Mouse (Mus musculus): Measurements from ENCODE around the gene Itga11. TPM values are rescaled to one million over a fixed set of nuclear protein-coding genes. Genes with fewer than 3 reads are reported as not detected.

Itga11 gene
- polyA plus RNA-seq, 1 experiment from 2014 or later = 0.29 TPM

DNA sequence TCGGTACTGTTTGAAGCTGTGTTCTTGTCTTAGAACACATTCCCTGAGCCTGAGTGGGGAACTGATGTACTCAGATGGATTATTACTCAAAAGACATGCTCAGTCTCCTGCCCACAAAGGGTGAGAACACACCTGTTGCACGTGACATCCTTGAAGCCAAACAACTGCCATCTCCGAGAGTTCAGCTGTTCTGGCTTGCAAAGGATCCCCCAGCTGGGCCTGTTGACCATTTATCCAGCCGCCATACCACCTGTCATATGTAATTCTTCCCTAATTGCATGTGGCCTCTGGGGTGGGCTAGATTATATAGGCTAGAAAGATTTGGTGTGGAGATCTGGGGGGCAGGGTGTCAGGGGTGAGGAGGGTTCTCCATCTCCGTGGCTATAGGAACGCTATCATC is 143.2 kb downstream of the Itga11 start:
- DNase-seq (ENCODE audit: low spot score) = no peak
- TF ChIP-seq EP300 (optimal IDR thresholded peaks at IDR 0.05) = no peak
- TF ChIP-seq CTCF (IDR thresholded peaks at IDR 0.05; ENCODE audit: low read depth) = no peak
- H3K4me1 ChIP-seq (replicated peaks; ENCODE audit: control insufficient read depth, insufficient read depth) = no peaks in the 10 kb centered on the region; the same call in 1 of the 2 replicates
- H3K4me3 ChIP-seq (ENCODE audit: low read depth, low read length) = no peak overlapping the region
- H3K9ac ChIP-seq (ENCODE audit: low read length) = no peak overlapping the region
- 62% methylated on average over 6 of the region's 6 CpGs for WGBS
- H3K27ac ChIP-seq (replicated peaks) = no peak overlapping the region
- H3K27me3 ChIP-seq (ENCODE audit: control insufficient read depth, insufficient read depth, low read length) = no peaks in the 10 kb centered on the region
- no peak overlapping the region for H3K4me2 ChIP-seq (replicated peaks; ENCODE audit: low read depth)
- no peaks in the 10 kb centered on the region for H3K9me3 ChIP-seq (ENCODE audit: control insufficient read depth, low read length)
- ATAC-seq (ENCODE audit: low FRiP score, low TSS enrichment) = no peak
- no peaks in the 10 kb centered on the region for H3K36me3 ChIP-seq (ENCODE audit: control insufficient read depth, insufficient read depth, low read length)

DNA sequence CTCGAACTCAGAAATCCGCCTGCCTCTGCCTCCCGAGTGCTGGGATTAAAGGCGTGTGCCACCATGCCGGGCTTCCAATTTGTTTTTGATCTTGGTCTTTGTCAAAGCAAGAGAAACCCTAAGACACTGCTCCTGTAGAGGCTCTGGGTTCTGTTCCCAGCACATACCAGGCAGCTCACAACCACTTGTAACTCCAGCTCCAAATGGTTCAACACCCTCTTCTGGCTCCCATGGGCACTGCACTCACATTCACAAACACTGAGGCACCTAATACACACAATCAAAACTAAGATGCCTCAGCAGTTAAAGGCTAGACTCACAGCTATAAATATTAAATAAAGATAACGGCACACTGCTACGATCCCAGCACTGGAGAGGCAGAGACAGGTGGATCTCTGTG is 144.2 kb downstream of the Itga11 start:
- no peaks in the 10 kb centered on the region for H3K9me3 ChIP-seq (ENCODE audit: control insufficient read depth, low read length)
- no peaks in the 10 kb centered on the region for H3K36me3 ChIP-seq (ENCODE audit: control insufficient read depth, insufficient read depth, low read length)
- TF ChIP-seq CTCF (IDR thresholded peaks at IDR 0.05; ENCODE audit: low read depth) = 0 out of 2 replicates have a peak, but pooled peaks have one; percentile 6
- TF ChIP-seq EP300 (optimal IDR thresholded peaks at IDR 0.05) = no peak
- ATAC-seq (ENCODE audit: low FRiP score, low TSS enrichment) (no peak), DNase-seq (ENCODE audit: low spot score) (no peak)
- H3K4me3 ChIP-seq (ENCODE audit: low read depth, low read length) = no peak overlapping the region
- H3K9ac ChIP-seq (ENCODE audit: low read length) = no peak overlapping the region
- H3K4me1 ChIP-seq (replicated peaks; ENCODE audit: control insufficient read depth, insufficient read depth) = no peaks in the 10 kb centered on the region; the same call in 1 of the 2 replicates
- WGBS = 93% methylated on average over 7 of the region's 7 CpGs
- no peak overlapping the region for H3K4me2 ChIP-seq (replicated peaks; ENCODE audit: low read depth)
- H3K27me3 ChIP-seq (ENCODE audit: control insufficient read depth, insufficient read depth, low read length) = no peaks in the 10 kb centered on the region
- no peak overlapping the region for H3K27ac ChIP-seq (replicated peaks)

DNA sequence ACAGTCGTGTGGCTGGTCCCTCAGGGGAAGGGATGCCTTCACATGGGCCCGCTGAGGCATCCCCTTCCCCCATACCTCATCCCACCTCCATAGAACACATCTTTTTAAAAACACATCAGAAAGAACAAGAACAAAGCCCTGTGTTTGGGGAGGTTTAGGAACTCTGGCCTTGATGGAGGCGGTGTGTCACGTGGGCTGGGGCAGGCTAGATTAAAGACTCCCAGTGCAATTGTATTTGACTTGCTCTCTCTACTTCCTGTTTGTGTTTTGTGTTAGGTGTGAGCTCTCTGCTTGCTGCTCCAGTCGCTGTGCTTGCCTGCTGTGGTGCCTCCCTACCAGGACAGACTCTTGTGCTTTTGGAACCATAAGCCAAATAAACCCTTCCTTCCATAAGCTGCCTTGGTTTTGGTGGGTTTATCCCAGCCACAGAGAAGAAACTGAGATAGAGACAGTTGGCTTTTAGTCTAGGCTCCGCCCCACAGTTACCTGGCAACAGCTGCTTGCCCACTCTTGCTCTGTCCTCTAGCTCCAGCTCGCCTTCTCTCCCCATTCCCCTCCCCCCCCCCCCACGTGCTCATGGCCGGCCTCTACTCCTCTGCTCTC is 148.3 kb downstream of the Itga11 start:
- no peak for TF ChIP-seq EP300 (optimal IDR thresholded peaks at IDR 0.05)
- DNase-seq (ENCODE audit: low spot score) = no peak
- Histone ChIP-seq H3K4me1 (replicated peaks; ENCODE audit: control insufficient read depth, insufficient read depth) (no peaks in the 10 kb centered on the region), H3K4me3 (ENCODE audit: low read depth, low read length) (no peak overlapping the region), H3K27me3 (ENCODE audit: control insufficient read depth, insufficient read depth, low read length) (no peaks in the 10 kb centered on the region), H3K27ac (replicated peaks) (0 out of 2 replicates have a peak overlapping the region, but pooled peaks have one; percentile 24), H3K36me3 (ENCODE audit: control insufficient read depth, insufficient read depth, low read length) (no peaks in the 10 kb centered on the region), H3K4me2 (replicated peaks; ENCODE audit: low read depth) (no peak overlapping the region), H3K9me3 (ENCODE audit: control insufficient read depth, low read length) (no peaks in the 10 kb centered on the region), H3K9ac (ENCODE audit: low read length) (no peak overlapping the region)
- 25% methylated on average over 6 of the region's 9 CpGs for WGBS
- no peak for ATAC-seq (ENCODE audit: low FRiP score, low TSS enrichment)

DNA sequence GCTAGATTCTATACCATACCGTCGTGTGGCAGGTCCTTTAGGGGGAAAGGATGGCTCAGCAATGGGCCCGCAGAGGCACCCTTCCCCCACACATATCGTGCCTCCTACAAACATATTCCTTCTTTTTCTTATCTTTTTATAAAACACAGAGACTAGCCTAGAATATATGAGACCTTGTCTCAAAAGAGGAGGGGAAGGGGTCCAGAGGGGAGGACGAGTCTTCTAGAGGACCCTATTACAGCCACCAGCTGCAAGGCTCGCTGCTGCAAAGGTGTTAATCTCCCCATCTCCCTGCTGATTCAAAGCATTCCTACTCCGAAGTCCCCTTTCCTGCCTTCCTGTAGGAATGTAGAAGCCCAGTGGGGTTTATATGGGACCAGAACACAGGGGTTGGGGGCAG is 148.8 kb downstream of the Itga11 start:
- no peak for TF ChIP-seq CTCF (IDR thresholded peaks at IDR 0.05; ENCODE audit: low read depth)
- TF ChIP-seq EP300 (optimal IDR thresholded peaks at IDR 0.05) = no peak
- DNase-seq (ENCODE audit: low spot score) = no peak
- Histone ChIP-seq H3K9me3 (ENCODE audit: control insufficient read depth, low read length) (no peaks in the 10 kb centered on the region), H3K27ac (replicated peaks) (0 out of 2 replicates have a peak overlapping the region, but pooled peaks have one; percentile 24), H3K36me3 (ENCODE audit: control insufficient read depth, insufficient read depth, low read length) (no peaks in the 10 kb centered on the region), H3K4me2 (replicated peaks; ENCODE audit: low read depth) (no peak overlapping the region), H3K9ac (ENCODE audit: low read length) (no peak overlapping the region), H3K4me3 (ENCODE audit: low read depth, low read length) (no peak overlapping the region), H3K27me3 (ENCODE audit: control insufficient read depth, insufficient read depth, low read length) (no peaks in the 10 kb centered on the region), H3K4me1 (replicated peaks; ENCODE audit: control insufficient read depth, insufficient read depth) (no peaks in the 10 kb centered on the region)
- 24% methylated on average over 7 of the region's 7 CpGs for WGBS
- ATAC-seq (ENCODE audit: low FRiP score, low TSS enrichment) = no peak

DNA sequence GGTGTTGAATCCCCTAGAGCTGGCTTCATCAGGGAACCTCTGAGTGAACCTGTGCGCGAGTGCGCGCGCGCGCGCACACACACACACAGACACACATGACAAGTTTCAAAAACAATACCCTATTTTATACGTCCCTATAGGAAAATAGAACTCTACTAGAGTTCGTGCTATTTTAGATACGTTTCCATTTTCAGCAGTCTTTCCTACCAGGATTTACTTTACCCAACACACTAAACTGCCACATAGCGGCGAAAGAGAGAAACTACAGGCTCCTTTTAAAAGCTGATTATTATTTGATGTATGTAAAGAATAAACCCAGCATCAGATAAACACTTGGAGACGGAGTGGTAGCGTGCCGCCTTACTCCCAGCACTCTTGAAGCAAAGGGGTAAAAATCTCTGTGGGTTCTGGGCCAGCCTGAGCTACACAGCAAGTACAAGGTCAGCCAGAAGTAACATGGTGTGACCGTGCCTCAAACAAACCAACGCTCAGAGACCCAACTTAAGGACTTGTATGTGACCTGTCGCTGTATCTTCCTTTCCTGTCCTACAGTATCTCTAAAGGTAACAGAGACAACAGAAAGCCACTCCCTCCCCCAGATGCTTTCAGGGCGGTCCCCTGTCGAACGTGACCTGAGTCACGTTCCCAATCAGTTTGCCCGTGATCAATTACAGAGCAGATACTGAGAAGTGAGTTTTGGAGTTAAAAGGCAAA is 150.5 kb downstream of the Itga11 start:
- no peaks in the 10 kb centered on the region for H3K36me3 ChIP-seq (ENCODE audit: control insufficient read depth, insufficient read depth, low read length)
- TF ChIP-seq CTCF (IDR thresholded peaks at IDR 0.05; ENCODE audit: low read depth) = peak; percentile 72
- no peak for TF ChIP-seq EP300 (optimal IDR thresholded peaks at IDR 0.05)
- ATAC-seq (ENCODE audit: low FRiP score, low TSS enrichment) = no peak
- no peak for DNase-seq (ENCODE audit: low spot score)
- H3K4me1 ChIP-seq (replicated peaks; ENCODE audit: control insufficient read depth, insufficient read depth) = no peaks in the 10 kb centered on the region
- H3K9me3 ChIP-seq (ENCODE audit: control insufficient read depth, low read length) = no peaks in the 10 kb centered on the region
- WGBS = 6% methylated on average over 24 of the region's 24 CpGs
- peak overlapping the region; percentile 25 for H3K4me3 ChIP-seq (ENCODE audit: low read depth, low read length)
- peak overlapping the region; percentile 53 for H3K4me2 ChIP-seq (replicated peaks; ENCODE audit: low read depth)
- no peak overlapping the region for H3K9ac ChIP-seq (ENCODE audit: low read length)
- peak overlapping the region; percentile 41; the same call in 1 of the 2 replicates for H3K27ac ChIP-seq (replicated peaks)
- H3K27me3 ChIP-seq (ENCODE audit: control insufficient read depth, insufficient read depth, low read length) = no peaks in the 10 kb centered on the region

DNA sequence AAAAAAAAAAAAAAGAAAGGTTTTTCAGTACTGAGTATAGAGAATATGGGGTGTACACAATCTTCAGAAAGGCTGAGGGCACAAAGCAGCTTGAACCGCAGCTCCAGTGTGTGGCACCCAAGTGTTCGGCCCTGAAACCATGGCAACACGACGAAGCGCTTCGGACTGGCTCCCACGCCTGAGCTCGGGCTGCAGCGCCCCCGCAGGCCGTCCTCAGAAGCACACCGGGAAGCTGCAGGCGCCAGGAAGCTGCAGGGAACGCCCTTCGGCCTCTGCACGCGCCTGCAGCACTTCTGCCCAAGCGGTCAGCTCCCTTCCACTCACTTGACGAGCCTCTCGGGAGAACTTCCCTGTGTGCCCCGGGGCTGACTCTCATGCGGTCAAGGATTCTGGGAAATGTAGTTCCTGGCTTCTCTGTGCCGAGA is 151.0 kb downstream of the Itga11 start:
- DNase-seq (ENCODE audit: low spot score) (peak; percentile 98), ATAC-seq (ENCODE audit: low FRiP score, low TSS enrichment) (peak; percentile 99)
- H3K27ac ChIP-seq (replicated peaks) = no peak overlapping the region

More for the DNA sequence above, 151.0 kb downstream of the Itga11 start:
- WGBS = 0% methylated on average over 23 of the region's 23 CpGs
- Histone ChIP-seq H3K4me2 (replicated peaks; ENCODE audit: low read depth) (peak overlapping the region; percentile 53), H3K27me3 (ENCODE audit: control insufficient read depth, insufficient read depth, low read length) (no peaks in the 10 kb centered on the region), H3K9ac (ENCODE audit: low read length) (no peak overlapping the region), H3K9me3 (ENCODE audit: control insufficient read depth, low read length) (no peaks in the 10 kb centered on the region), H3K4me1 (replicated peaks; ENCODE audit: control insufficient read depth, insufficient read depth) (no peaks in the 10 kb centered on the region), H3K4me3 (ENCODE audit: low read depth, low read length) (peak overlapping the region; percentile 25), H3K36me3 (ENCODE audit: control insufficient read depth, insufficient read depth, low read length) (no peaks in the 10 kb centered on the region)
- TF ChIP-seq EP300 (optimal IDR thresholded peaks at IDR 0.05) (no peak), CTCF (IDR thresholded peaks at IDR 0.05; ENCODE audit: low read depth) (peak; percentile 98)
